Comparison of ENCODE assay signal across 8 mouse cellular contexts in genomic region chr14:24244330-24245176, GRCm38 (mm10). TPM values are rescaled to one million over a fixed set of nuclear protein-coding genes. Genes with fewer than 3 reads are reported as not detected.
A peak's percentile ranks its signal among the peaks of the same experiment; 100 is the strongest.
DNase-seq lines count a peak whose midpoint lies in the region; ATAC-seq lines count a peak whose summit lies in the region.

No protein-coding gene starts in this region.

- under 1% methylated on average over 40 of the region's 40 CpGs for whole genome bisulfite sequencing in heart, embryonic 16.5 days

- 0 out of 2 replicates have a peak, but pooled peaks cover 2% of the 10 kb centered on the region for H3K36me3 ChIP-seq in heart, embryonic 16.5 days (ENCODE audit: control insufficient read depth, insufficient read depth)

- H3K27me3 ChIP-seq in heart, embryonic 16.5 days (ENCODE audit: control insufficient read depth, insufficient read depth, low read length), result no peaks in the 10 kb centered on the region

- H3K4me2 ChIP-seq in heart, embryonic 16.5 days (ENCODE audit: low read depth, low read length), result peak overlapping the region; percentile 89

- peak overlapping the region; percentile 88 for H3K27ac ChIP-seq in heart, embryonic 16.5 days (ENCODE audit: low read length)

- H3K4me3 ChIP-seq in heart, embryonic 16.5 days (ENCODE audit: low read length), result peak overlapping the region; percentile 65

- H3K4me1 ChIP-seq in heart, embryonic 16.5 days (ENCODE audit: control insufficient read depth, insufficient read depth, low read length), result peaks cover 9% of the 10 kb centered on the region

- peak; percentile 67 for DNase-seq in adrenal gland, adult 2 months
- no peak for DNase-seq in adrenal gland, adult 18-20 months (ENCODE audit: low spot score in 2 of 2)
- peak; percentile 49 for DNase-seq in ES-CJ7 (ENCODE audit: low read depth, low spot score)
- DNase-seq in embryo, embryonic 10.5 days (ENCODE audit: low spot score), result peak; percentile 69
- peak; percentile 83 to 92 for DNase-seq in kidney, postnatal 25 days
- peak; percentile 38 to 57 for DNase-seq in lung, postnatal 4 days
- DNase-seq in urinary bladder, postnatal 25 days (ENCODE audit: low spot score), result peak; percentile 17

- H3K9ac ChIP-seq in heart, embryonic 16.5 days (ENCODE audit: low read length), result peak overlapping the region; percentile 92

- ATAC-seq in heart, embryonic 16.5 days (replicated peaks; ENCODE audit: extremely low read depth, insufficient read depth, low FRiP score), result no peak

- no peaks in the 10 kb centered on the region for H3K9me3 ChIP-seq in heart, embryonic 16.5 days (replicated peaks; ENCODE audit: control insufficient read depth, low read length)

RNA-seq across cellular contexts. Expression of gene Dlg5, which starts 1.2 kb away (rescaled TPM):
- total RNA-seq in adrenal gland, adult 2 months (2021), result 10 to 100 TPM; 44.5 to 48.6 TPM
- 65.2 and 72.1 TPM in 2 replicates for polyA plus RNA-seq in adrenal gland, adult 2 months (2012; rRNA removed)
- 10 to 100 TPM; 35.7 to 51.6 TPM for total RNA-seq in adrenal gland, adult 18-20 months (2021)
- 5.2 and 6.8 TPM in 2 replicates for polyA plus RNA-seq in heart, embryonic 16.5 days (2015; fragmentation: Nextera tagmentation; extraction: Ambion mirVana)

RNA-seq across cellular contexts. Expression of gene E330034G19Rik, which starts 48.5 kb away (rescaled TPM):
- not detected for total RNA-seq in adrenal gland, adult 2 months (2021)
- polyA plus RNA-seq in adrenal gland, adult 2 months (2012; rRNA removed), result not detected in 2 replicates
- total RNA-seq in adrenal gland, adult 18-20 months (2021), result not detected
- 0.11 TPM in 1 of 2 replicates, not detected in the other for polyA plus RNA-seq in heart, embryonic 16.5 days (2015; fragmentation: Nextera tagmentation; extraction: Ambion mirVana)

Comparison
In these comparisons a context has a peak if more than half of its experiments do, and no peak if none do; other contexts are left out.
1. DNase-seq: peak in adrenal gland, adult 2 months (single experiment), ES-CJ7 (single experiment), embryo, embryonic 10.5 days (single experiment), kidney, postnatal 25 days (2 of 2), lung, postnatal 4 days (2 of 2) and urinary bladder, postnatal 25 days (single experiment); none in adrenal gland, adult 18-20 months (0 of 2).